Mouse (Mus musculus): ENCODE data around the gene Olfr113. TPM values are rescaled to one million over a fixed set of nuclear protein-coding genes. Genes with fewer than 3 reads are reported as not detected.
"Not testable (repeated sequence)": the region's sequence is repeated elsewhere in the genome, so short reads cannot be mapped to it uniquely, and the experiment has no call there.

Gene Olfr113
- not detected in 2 replicates for polyA plus RNA-seq (2014; fragmentation: Nextera tagmentation; extraction: Ambion mirVana)

GRCm38 (mm10) chr17:37577563-37577962, at the start of gene Olfr113:
Olfr113 (minus strand) TSS chr17:37577663.
- no peak within 1 kb of the TSS for H3K4me2 ChIP-seq

DNA sequence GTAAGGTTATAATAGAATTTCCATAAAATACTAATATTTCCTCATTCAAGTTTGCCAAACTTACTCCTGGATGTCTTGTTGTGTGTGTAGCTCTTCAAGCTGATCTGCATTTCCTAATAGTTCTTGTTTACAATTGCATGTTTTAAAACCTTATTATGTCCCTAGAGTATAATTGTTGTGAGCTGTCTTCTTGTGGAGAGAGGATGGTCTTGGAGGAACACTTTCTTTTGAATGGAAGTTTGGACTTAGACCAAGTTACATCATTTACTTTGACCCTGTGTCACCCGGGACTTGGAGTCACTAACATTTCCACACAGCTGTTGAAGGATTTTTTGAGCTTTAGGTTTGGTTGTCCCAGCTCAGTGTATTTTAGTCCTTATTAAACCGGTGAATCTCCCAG, 49.5 kb upstream of the Olfr113 start, which contains the start of the genes Olfr115 and Olfr116:
Olfr115 (minus strand) TSS at position 101 of the 400 bp plus-strand sequence.
Olfr116 (minus strand) TSS at position 191 of the 400 bp plus-strand sequence.
- Histone ChIP-seq H3K9ac (ENCODE audit: low read depth, low read length) (no peak within 1 kb of the TSS), H3K4me3 (ENCODE audit: low read depth, low read length) (no peak within 1 kb of the TSS), H3K4me1 (replicated peaks; ENCODE audit: control insufficient read depth, insufficient read depth, low read length) (no peaks in the 10 kb centered on the region), H3K9me3 (ENCODE audit: control insufficient read depth, low read length) (peaks cover 3% of the 10 kb centered on the region; the same call in 1 of the 2 replicates), H3K27ac (ENCODE audit: low read depth, low read length) (no peak within 1 kb of the TSS), H3K27me3 (replicated peaks; ENCODE audit: control insufficient read depth, insufficient read depth, low read length) (no peaks in the 10 kb centered on the region), H3K36me3 (ENCODE audit: control insufficient read depth, insufficient read depth, low read length) (no peaks in the 10 kb centered on the region), H3K4me2 (no peak within 1 kb of the TSS)
- no peak for DNase-seq (ENCODE audit: low spot score)
- WGBS: 78% methylated on average over 2 of the region's 2 CpGs
- ATAC-seq (replicated peaks; ENCODE audit: low FRiP score): no peak

More at GRCm38 (mm10) chr17:37577563-37577962, at the start of gene Olfr113:
- Histone ChIP-seq H3K9ac (ENCODE audit: low read depth, low read length) (no peak within 1 kb of the TSS), H3K4me1 (replicated peaks; ENCODE audit: control insufficient read depth, insufficient read depth, low read length) (no peaks in the 10 kb centered on the region), H3K27me3 (replicated peaks; ENCODE audit: control insufficient read depth, insufficient read depth, low read length) (no peaks in the 10 kb centered on the region), H3K27ac (ENCODE audit: low read depth, low read length) (no peak within 1 kb of the TSS), H3K36me3 (ENCODE audit: control insufficient read depth, insufficient read depth, low read length) (no peaks in the 10 kb centered on the region), H3K9me3 (ENCODE audit: control insufficient read depth, low read length) (no peaks in the 10 kb centered on the region), H3K4me3 (ENCODE audit: low read depth, low read length) (no peak within 1 kb of the TSS)
- DNase-seq (ENCODE audit: low spot score) (no peak), ATAC-seq (replicated peaks; ENCODE audit: low FRiP score) (no peak)

GRCm38 (mm10) chr17:37592643-37593042, 15.2 kb upstream of the Olfr113 start, which contains the start of gene Olfr114:
Olfr114 (minus strand) TSS chr17:37592743.
- Histone ChIP-seq H3K27ac (ENCODE audit: low read depth, low read length) (no peak within 1 kb of the TSS), H3K4me2 (no peak within 1 kb of the TSS), H3K4me1 (replicated peaks; ENCODE audit: control insufficient read depth, insufficient read depth, low read length) (no peaks in the 10 kb centered on the region), H3K9ac (ENCODE audit: low read depth, low read length) (no peak within 1 kb of the TSS), H3K27me3 (replicated peaks; ENCODE audit: control insufficient read depth, insufficient read depth, low read length) (no peaks in the 10 kb centered on the region), H3K9me3 (ENCODE audit: control insufficient read depth, low read length) (no peaks in the 10 kb centered on the region), H3K4me3 (ENCODE audit: low read depth, low read length) (no peak within 1 kb of the TSS), H3K36me3 (ENCODE audit: control insufficient read depth, insufficient read depth, low read length) (no peaks in the 10 kb centered on the region)
- DNase-seq (ENCODE audit: low spot score): no peak
- no peak for ATAC-seq (replicated peaks; ENCODE audit: low FRiP score)

GRCm38 (mm10) chr17:37569351-37569750, 8.1 kb downstream of the Olfr113 start, which contains the start of gene Olfr112:
Olfr112 (minus strand) TSS chr17:37569451.
- Histone ChIP-seq H3K4me3 (ENCODE audit: low read depth, low read length) (no peak within 1 kb of the TSS), H3K36me3 (ENCODE audit: control insufficient read depth, insufficient read depth, low read length) (no peaks in the 10 kb centered on the region), H3K4me1 (replicated peaks; ENCODE audit: control insufficient read depth, insufficient read depth, low read length) (no peaks in the 10 kb centered on the region), H3K4me2 (no peak within 1 kb of the TSS), H3K9ac (ENCODE audit: low read depth, low read length) (no peak within 1 kb of the TSS), H3K9me3 (ENCODE audit: control insufficient read depth, low read length) (no peaks in the 10 kb centered on the region), H3K27me3 (replicated peaks; ENCODE audit: control insufficient read depth, insufficient read depth, low read length) (no peaks in the 10 kb centered on the region), H3K27ac (ENCODE audit: low read depth, low read length) (no peak within 1 kb of the TSS)
- DNase-seq (ENCODE audit: low spot score) (no peak), ATAC-seq (replicated peaks; ENCODE audit: low FRiP score) (no peak)

DNA sequence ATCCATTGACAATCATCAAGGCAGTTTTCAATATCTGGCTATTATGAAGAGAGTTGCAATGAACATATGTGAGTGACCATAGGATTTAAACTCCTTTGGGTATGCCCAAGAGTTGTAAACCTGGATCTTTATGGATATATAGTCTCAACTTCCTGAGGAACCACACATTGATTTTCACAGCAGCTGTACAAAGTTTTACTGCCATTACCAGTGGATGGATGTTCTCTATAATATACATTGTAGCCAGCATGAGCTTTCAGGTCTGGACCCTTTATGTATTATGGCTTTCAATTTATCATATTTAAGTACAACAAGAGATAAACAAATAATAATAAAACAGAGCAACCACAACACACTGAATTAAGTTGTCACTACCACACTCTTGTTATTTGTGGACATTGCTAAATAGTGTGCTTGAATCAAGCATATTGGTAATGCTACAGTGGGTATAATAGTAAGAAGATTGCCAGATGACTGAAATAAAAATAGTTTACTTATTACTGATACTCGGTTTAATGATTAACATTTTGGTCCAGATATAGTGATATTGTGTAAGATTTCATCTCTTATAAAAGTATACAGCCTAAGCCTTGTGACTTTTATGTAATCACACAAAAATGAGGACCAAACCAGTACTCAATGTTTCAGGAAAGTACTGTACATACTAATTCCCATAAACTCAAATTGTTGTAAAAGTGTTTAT, 18.4 kb downstream of the Olfr113 start:
- DNase-seq (ENCODE audit: low spot score) (no peak), ATAC-seq (replicated peaks; ENCODE audit: low FRiP score) (no peak)
- 51% methylated on average over 1 of the region's 1 CpGs for WGBS
- Histone ChIP-seq H3K4me3 (ENCODE audit: low read depth, low read length) (no peak overlapping the region), H3K36me3 (ENCODE audit: control insufficient read depth, insufficient read depth, low read length) (no peaks in the 10 kb centered on the region), H3K4me1 (replicated peaks; ENCODE audit: control insufficient read depth, insufficient read depth, low read length) (no peaks in the 10 kb centered on the region), H3K27ac (ENCODE audit: low read depth, low read length) (no peak overlapping the region), H3K9ac (ENCODE audit: low read depth, low read length) (no peak overlapping the region), H3K4me2 (no peak overlapping the region), H3K27me3 (replicated peaks; ENCODE audit: control insufficient read depth, insufficient read depth, low read length) (no peaks in the 10 kb centered on the region), H3K9me3 (ENCODE audit: control insufficient read depth, low read length) (no peaks in the 10 kb centered on the region)

GRCm38 (mm10) chr17:37543800-37544435, 33.5 kb downstream of the Olfr113 start:
- no peak for ATAC-seq (replicated peaks; ENCODE audit: low FRiP score)
- H3K4me3 ChIP-seq (ENCODE audit: low read depth, low read length): no peak overlapping the region
- no peak overlapping the region for H3K4me2 ChIP-seq
- H3K27ac ChIP-seq (ENCODE audit: low read depth, low read length): no peak overlapping the region
- H3K9me3 ChIP-seq (ENCODE audit: control insufficient read depth, low read length): no peaks in the 10 kb centered on the region
- no peaks in the 10 kb centered on the region for H3K4me1 ChIP-seq (replicated peaks; ENCODE audit: control insufficient read depth, insufficient read depth, low read length)
- no peaks in the 10 kb centered on the region for H3K36me3 ChIP-seq (ENCODE audit: control insufficient read depth, insufficient read depth, low read length)
- H3K27me3 ChIP-seq (replicated peaks; ENCODE audit: control insufficient read depth, insufficient read depth, low read length): no peaks in the 10 kb centered on the region
- no peak for DNase-seq (ENCODE audit: low spot score)
- 70% methylated on average over 3 of the region's 3 CpGs for WGBS
- no peak overlapping the region for H3K9ac ChIP-seq (ENCODE audit: low read depth, low read length)

DNA sequence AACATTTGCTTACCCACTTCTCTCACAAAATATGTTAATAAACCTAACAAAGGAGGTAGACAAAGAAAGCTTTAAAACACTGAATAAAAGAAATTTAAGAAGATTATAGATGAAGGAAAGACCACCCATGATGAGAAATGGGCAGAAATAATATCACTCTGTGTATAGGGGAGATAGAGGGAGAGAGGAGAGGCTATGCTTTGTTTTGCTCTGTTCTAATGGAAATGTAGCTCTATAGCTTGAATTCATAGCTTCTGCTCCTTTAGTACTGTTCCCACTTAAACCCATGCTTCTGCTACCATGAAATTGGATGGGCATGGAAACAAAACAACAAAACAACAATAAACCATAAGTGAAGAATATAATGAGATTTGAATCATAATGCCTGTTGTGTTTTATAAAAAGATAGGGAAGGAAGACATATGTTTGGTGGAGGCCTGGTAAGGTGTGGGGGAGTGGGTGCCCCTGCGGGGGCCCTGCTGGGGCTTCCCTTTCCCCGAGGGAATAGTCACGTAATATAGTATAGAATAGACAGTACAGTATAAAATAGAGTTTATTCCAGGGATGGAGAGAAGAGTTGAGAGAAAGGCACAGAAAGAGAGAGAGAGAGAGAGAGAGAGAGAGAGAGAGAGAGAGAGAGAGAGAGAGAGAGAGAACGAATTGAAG, 35.9 kb downstream of the Olfr113 start:
- H3K27ac ChIP-seq (ENCODE audit: low read depth, low read length): no peak overlapping the region
- H3K27me3 ChIP-seq (replicated peaks; ENCODE audit: control insufficient read depth, insufficient read depth, low read length): no peaks in the 10 kb centered on the region
- 76% methylated on average over 4 of the region's 4 CpGs for WGBS
- H3K9ac ChIP-seq (ENCODE audit: low read depth, low read length): no peak overlapping the region
- no peaks in the 10 kb centered on the region for H3K4me1 ChIP-seq (replicated peaks; ENCODE audit: control insufficient read depth, insufficient read depth, low read length)
- no peak for ATAC-seq (replicated peaks; ENCODE audit: low FRiP score)
- no peak for DNase-seq (ENCODE audit: low spot score)
- no peaks in the 10 kb centered on the region for H3K36me3 ChIP-seq (ENCODE audit: control insufficient read depth, insufficient read depth, low read length)
- H3K9me3 ChIP-seq (ENCODE audit: control insufficient read depth, low read length): no peaks in the 10 kb centered on the region
- H3K4me3 ChIP-seq (ENCODE audit: low read depth, low read length): no peak overlapping the region
- no peak overlapping the region for H3K4me2 ChIP-seq

GRCm38 (mm10) chr17:37538416-37538815, 39.0 kb downstream of the Olfr113 start:
- not testable (repeated sequence) for H3K36me3 ChIP-seq (ENCODE audit: control insufficient read depth, insufficient read depth, low read length); DNase-seq (ENCODE audit: low spot score); H3K27me3 ChIP-seq (replicated peaks; ENCODE audit: control insufficient read depth, insufficient read depth, low read length); H3K4me1 ChIP-seq (replicated peaks; ENCODE audit: control insufficient read depth, insufficient read depth, low read length); H3K4me2 ChIP-seq; ATAC-seq (replicated peaks; ENCODE audit: low FRiP score); H3K27ac ChIP-seq (ENCODE audit: low read depth, low read length); H3K4me3 ChIP-seq (ENCODE audit: low read depth, low read length); H3K9ac ChIP-seq (ENCODE audit: low read depth, low read length); H3K9me3 ChIP-seq (ENCODE audit: control insufficient read depth, low read length)
- WGBS: 35% methylated on average over 1 of the region's 1 CpGs

Measured in liver, embryonic 11.5 days (tissue).